Mouse (Mus musculus) retina, postnatal 7 days (tissue): ENCODE measurements around the gene Dnajc3.

Source experiments
- DNase-seq: peaks from one replicate; pipeline ENCODE4 v3.0.0-alpha.2; 2012; ENCODE audit warnings: low read depth, low spot score

Dnajc3 gene

DNA sequence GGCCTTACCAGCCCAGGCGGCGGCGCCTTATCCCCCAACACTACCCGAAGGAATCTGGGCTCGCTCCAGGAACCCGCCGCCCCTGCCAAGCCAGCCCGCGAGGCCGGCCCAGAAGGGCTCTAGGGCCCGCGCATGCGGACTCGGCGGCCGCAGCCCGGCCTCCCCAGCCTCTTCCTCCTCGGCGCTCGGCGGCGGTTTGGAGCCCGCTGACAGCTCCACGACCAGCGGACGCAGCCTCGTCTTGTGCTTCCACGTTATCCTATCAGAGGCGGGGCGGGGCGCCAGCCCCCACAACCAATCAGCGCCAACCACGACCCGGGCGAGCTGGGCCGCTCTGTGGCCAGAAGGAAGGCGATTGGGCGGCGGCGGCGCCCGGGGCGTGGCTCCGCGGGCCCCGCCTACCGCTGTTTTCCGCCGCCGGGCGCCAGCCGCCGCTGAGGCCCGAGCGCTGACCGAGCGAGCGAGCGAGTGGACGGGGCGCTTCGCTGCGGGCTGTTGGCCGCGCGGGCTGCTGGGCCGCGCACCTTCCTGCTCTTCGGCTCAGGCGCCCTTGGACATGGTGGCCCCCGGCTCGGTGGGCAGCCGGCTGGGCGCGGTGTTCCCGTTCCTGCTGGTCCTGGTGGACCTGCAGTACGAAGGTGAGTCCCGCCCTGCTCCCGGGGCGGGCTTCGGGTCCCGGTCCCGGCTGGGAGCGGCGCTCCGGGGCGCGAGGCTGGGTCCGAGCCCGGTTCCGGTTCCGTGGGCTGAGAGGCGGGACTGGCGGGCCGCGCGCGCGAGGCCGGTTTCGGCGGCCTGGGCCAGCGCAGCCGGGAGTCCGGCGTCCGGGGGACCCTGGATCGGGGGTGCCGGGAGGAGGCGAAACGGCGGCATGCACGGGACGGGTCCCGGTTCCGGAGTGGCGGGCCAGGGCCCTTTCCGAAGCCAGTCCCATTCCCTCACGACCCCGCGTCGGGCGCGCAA, at the start of gene Dnajc3:
Gene Dnajc3, plus strand, starts transcription at position 444 of the 960 bp plus-strand sequence.
- DNase-seq, result peak; percentile 96

DNA sequence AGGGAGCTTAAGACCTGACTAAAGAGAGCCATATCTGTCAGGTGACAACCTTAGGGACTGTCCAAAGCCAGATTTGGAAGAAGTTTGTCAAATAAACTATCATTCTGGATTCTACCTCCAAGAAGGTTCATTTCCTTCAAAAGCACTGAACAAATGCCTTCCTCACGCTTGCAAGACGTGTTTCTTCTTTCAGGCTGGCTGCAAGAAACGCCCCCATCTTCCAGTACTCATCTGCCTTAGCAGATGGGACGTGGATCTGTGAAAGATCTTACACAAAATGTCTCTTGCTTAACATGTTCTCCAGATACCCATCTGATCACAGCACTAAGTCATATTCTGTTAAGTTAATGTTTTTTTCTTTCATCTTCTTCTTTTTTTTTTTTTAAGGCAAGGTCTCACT, 47.7 kb upstream of the Dnajc3 start:
- no peak for DNase-seq

DNA sequence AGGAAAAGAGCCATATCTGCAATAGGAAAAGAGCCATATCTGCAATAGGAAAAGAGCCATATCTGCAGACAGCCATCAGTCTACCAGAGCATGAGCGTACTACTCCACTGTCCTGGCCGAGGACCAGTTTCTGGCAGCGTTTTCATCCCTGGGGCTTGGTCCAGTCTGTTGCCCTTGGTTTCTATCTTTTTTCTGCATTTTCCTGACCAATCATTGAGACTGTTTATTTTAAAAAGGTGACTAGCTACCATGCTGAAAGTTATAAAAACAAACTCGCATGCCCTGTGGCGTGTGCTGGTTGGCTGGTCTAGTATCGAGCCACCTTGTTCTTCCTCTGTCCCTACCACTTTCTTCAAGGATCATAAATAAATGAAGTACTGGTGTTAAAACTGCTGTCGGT, 42.5 kb upstream of the Dnajc3 start:
- DNase-seq, result no peak

GRCm38 (mm10) chr14:118895655-118896054, 42.1 kb upstream of the Dnajc3 start:
- no peak for DNase-seq

GRCm38 (mm10) chr14:118899940-118900339, 37.8 kb upstream of the Dnajc3 start:
- DNase-seq, result no peak

- no peak for DNase-seq
These were observed 36.9 kb upstream of the Dnajc3 start for GRCm38 (mm10) chr14:118900911-118901310.

GRCm38 (mm10) chr14:118903397-118903796, 34.4 kb upstream of the Dnajc3 start:
- DNase-seq, result no peak

- DNase-seq, result no peak
These were observed 33.8 kb upstream of the Dnajc3 start for GRCm38 (mm10) chr14:118903867-118904562.

- no peak for DNase-seq
These were observed 30.2 kb upstream of the Dnajc3 start for GRCm38 (mm10) chr14:118907592-118907991.

DNA sequence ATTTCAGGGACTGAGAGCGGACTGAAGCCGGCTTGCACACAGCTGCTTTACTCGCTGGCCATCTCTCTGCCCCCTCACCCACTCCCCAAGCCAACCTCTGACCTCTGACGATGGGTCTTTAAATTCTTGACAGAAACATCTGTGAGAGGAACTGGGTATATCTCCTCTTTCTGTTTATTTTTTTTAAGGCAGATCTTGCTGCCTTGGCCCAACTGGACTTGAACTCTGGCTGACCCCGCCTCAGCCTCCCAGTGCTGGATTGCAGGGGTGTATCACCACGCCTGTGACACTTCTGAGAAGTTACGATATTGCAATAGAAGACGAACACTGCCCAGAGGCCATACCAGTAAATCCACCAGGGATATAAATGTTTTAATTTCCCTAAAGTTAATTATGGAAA, 27.9 kb upstream of the Dnajc3 start:
- DNase-seq, result no peak

GRCm38 (mm10) chr14:118910332-118911222, 27.2 kb upstream of the Dnajc3 start:
- no peak for DNase-seq

- DNase-seq, result no peak
These were observed 26.3 kb upstream of the Dnajc3 start for GRCm38 (mm10) chr14:118911521-118911920.

DNA sequence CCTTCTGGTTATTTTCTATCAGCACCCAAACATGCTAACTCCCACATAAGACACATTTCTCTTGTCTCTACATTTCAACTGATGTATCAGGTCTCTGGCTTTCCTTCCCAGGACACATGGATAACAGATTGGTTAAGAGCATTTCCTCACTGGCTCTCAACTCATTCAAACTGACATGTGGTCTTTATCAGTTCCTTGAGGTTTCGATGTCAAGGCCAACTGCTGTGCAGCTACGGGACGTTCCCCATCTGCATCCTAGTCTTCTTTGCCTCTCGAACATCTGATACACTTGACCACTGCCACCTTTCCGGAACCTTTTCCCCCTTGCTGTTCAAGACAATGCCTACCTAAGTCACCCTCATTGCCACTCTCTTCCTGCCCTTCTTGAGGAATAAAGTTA, 24.1 kb upstream of the Dnajc3 start:
- DNase-seq, result no peak

DNA sequence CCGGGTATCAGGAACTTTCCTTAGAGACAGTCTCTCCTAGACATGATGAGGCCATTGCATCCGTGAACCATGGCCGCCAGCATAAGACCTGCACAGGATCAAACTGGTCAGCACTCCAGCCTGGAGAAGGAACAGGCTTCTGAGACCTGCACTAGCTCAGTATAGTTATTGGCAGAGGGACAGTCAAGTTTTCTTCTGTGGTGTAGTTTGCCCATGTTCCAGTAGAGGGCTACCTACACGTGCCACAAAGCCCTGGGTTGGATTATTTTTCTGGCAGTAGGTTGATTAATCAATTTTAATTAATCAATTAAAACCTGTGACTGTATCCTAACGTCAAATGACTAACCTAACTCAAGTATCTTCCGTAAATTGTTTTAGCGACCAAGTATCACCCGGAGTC, 18.8 kb upstream of the Dnajc3 start:
- DNase-seq, result no peak

GRCm38 (mm10) chr14:118920654-118921053, 17.1 kb upstream of the Dnajc3 start:
- DNase-seq, result no peak

DNA sequence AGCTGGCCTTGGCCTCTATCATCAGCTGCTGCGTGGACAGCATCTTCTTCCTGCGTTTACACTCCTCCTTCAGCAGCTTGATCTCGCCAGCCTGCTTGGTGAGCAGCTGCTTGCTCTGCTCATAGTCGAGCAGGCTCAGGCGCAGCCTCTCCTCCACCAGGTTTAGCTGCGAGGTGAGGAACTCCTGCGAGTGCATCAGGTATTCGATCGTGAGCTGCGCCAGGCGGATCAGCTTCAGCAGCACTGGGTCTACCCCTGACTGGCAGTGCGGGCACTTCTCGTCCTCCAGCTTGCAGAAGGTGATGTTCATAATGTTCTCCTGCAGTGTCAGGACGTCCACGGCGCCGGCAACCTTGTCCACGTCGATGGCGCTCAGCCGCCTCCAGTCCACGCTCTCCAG, 15.5 kb upstream of the Dnajc3 start:
- no peak for DNase-seq

DNA sequence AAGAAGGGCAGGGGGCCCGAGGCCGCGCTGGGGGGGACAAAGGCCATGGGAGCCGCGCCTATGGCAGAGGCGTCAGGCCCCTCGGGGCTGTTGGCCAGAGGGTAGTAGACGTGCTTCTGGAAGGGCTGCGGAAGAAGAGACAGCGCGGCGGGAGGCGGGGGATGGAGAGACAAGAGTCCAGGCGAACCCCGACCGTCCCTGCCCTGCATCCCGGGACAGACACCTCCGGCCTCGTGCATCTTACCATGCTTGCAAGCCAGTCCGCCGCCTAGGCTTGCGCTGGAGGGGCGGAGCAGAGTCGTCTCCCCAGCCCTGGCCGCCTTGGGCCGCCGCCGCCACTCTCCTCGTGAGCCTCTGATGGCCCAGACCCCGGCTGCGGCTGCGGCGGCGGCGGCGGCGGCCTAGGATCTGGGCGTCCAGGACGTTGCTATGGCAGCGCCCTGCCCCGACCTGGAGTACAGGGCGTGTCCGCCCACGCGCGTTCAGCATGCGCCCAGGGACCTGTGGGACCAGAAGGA, 15.1 kb upstream of the Dnajc3 start:
- DNase-seq, result no peak

GRCm38 (mm10) chr14:118924673-118925615, 12.8 kb upstream of the Dnajc3 start, which contains the start of gene Dzip1:
Dzip1 (minus strand) TSS chr14:118925460.
- DNase-seq, result no peak

- no peak for DNase-seq
These were observed 9.2 kb upstream of the Dnajc3 start for GRCm38 (mm10) chr14:118928565-118928964.

- no peak for DNase-seq
These were observed 8.0 kb upstream of the Dnajc3 start for GRCm38 (mm10) chr14:118929779-118930178.
